8 mouse cellular contexts compared by ENCODE assay signal in genomic region chr9:21033136-21033535, GRCm38 (mm10). TPM values are rescaled to one million over a fixed set of nuclear protein-coding genes. Genes with fewer than 3 reads are reported as not detected.
DNase-seq lines count a peak whose midpoint lies in the region; ATAC-seq and TF ChIP-seq lines count a peak whose summit lies in the region.

No protein-coding gene starts in this region.

- DNase-seq in ES-E14 (ENCODE audit: low read depth, low spot score): peak; percentile 94
- DNase-seq in adrenal gland, postnatal 25 days: peak; percentile 86
- peak; percentile 88 for DNase-seq in heart, postnatal 4 days
- DNase-seq in layer of hippocampus, adult 9-11 months: peak; percentile 83
- DNase-seq in lung, postnatal 14 days: peak; percentile 91
- peak; percentile 87 for DNase-seq in retina, embryonic 14.5 days (ENCODE audit: low spot score)
- DNase-seq in yolk sac, embryonic 10.5 days (ENCODE audit: low spot score): peak; percentile 82

- H3K4me1 ChIP-seq in ES-E14 (ENCODE audit: control insufficient read depth in 2 of 2, insufficient read depth in 2 of 2, low read length in 2 of 2, poor library complexity in 1 of 2): peaks cover 6 to 46% of the 10 kb centered on the region in 2 experiments
- H3K4me1 ChIP-seq in forebrain, embryonic 12.5 days: peaks cover 62% of the 10 kb centered on the region

- peak; percentile 61 for ATAC-seq in forebrain, embryonic 12.5 days (ENCODE audit: low FRiP score)

- H3K27ac ChIP-seq in ES-E14 (ENCODE audit: insufficient read depth, low read depth, low read length, poor library complexity, severe bottlenecking): no peak overlapping the region
- H3K27ac ChIP-seq in forebrain, embryonic 12.5 days: no peak overlapping the region

- H3K4me2 ChIP-seq in forebrain, embryonic 12.5 days: peak overlapping the region; percentile 87

- peaks cover 99% of the 10 kb centered on the region for H3K27me3 ChIP-seq in forebrain, embryonic 12.5 days

- peaks cover 2% of the 10 kb centered on the region; the same call in 1 of the 2 replicates for H3K36me3 ChIP-seq in ES-E14 (ENCODE audit: control insufficient read depth, insufficient read depth, low read length, poor library complexity, severe bottlenecking)
- H3K36me3 ChIP-seq in forebrain, embryonic 12.5 days (replicated peaks): no peaks in the 10 kb centered on the region

- in situ Hi-C loops in ES-E14 (cut with MboI; ENCODE audit: low sequenced_read_pairs in 2 of 2, unreplicated experiment in 2 of 2): no loop called here

- WGBS in forebrain, embryonic 12.5 days: under 1% methylated on average over 34 of the region's 34 CpGs

- peak overlapping the region; percentile 51 for H3K9ac ChIP-seq in ES-E14 (ENCODE audit: insufficient read depth, low read depth, low read length, poor library complexity, severe bottlenecking)
- H3K9ac ChIP-seq in forebrain, embryonic 12.5 days: peak overlapping the region; percentile 38; the same call in 1 of the 2 replicates

- H3K9me3 ChIP-seq in ES-E14 (ENCODE audit: control insufficient read depth, insufficient read depth, low read depth, low read length): no peaks in the 10 kb centered on the region
- no peaks in the 10 kb centered on the region for H3K9me3 ChIP-seq in forebrain, embryonic 12.5 days

- H3K4me3 ChIP-seq in ES-E14 (ENCODE audit: insufficient read depth in 1 of 2, low read depth in 1 of 2, low read length in 2 of 2, poor library complexity in 1 of 2, severe bottlenecking in 1 of 2): peak overlapping the region; percentile 61 to 85
- peak overlapping the region; percentile 46 for H3K4me3 ChIP-seq in forebrain, embryonic 12.5 days (replicated peaks)

TF ChIP-seq in ES-E14, 5 proteins besides CTCF, POLR2A, EP300 and RAD21:
- no peak for TF ChIP-seq ZNF384 (IDR thresholded peaks at IDR 0.05; ENCODE audit: low read depth, low read length)
- TF ChIP-seq MAFK (IDR thresholded peaks at IDR 0.05; ENCODE audit: insufficient read depth, low read depth, low read length): no peak
- no peak for TF ChIP-seq HCFC1 (IDR thresholded peaks at IDR 0.05; ENCODE audit: borderline replicate concordance, insufficient read depth, low read length)
- no peak for TF ChIP-seq CHD2 (IDR thresholded peaks at IDR 0.05; ENCODE audit: low read depth, low read length)
- no peak for TF ChIP-seq ZC3H11A (IDR thresholded peaks at IDR 0.05; ENCODE audit: borderline replicate concordance, low read depth, low read length)
TF ChIP-seq in ES-E14: peak in this region for 0.

RNA-seq across cellular contexts. Expression of gene Icam5, which starts 1.3 kb away (rescaled TPM):
- 1.4 and 1.8 TPM in 2 replicates for total RNA-seq in ES-E14 (2012; rRNA removed)
- 0.43 and 0.49 TPM in 2 replicates for total RNA-seq in adrenal gland, postnatal 25 days (2021)
- 0.13 TPM in 2 replicates for polyA plus RNA-seq in forebrain, embryonic 12.5 days (2016; fragmentation: Nextera tagmentation; extraction: Ambion mirVana)
- total RNA-seq in heart, postnatal 4 days (2021): not detected

RNA-seq across cellular contexts. Expression of gene Icam4, which starts 4.0 kb away (rescaled TPM):
- total RNA-seq in ES-E14 (2012; rRNA removed): 1.5 and 3.1 TPM in 2 replicates
- 1.6 and 1.9 TPM in 2 replicates for total RNA-seq in adrenal gland, postnatal 25 days (2021)
- 1.5 and 1.9 TPM in 2 replicates for polyA plus RNA-seq in forebrain, embryonic 12.5 days (2016; fragmentation: Nextera tagmentation; extraction: Ambion mirVana)
- under 1 TPM; 0.27 to 0.93 TPM for total RNA-seq in heart, postnatal 4 days (2021)

RNA-seq across cellular contexts. Expression of gene Icam1, which starts 17.4 kb away (rescaled TPM):
- 153 and 310 TPM in 2 replicates for total RNA-seq in ES-E14 (2012; rRNA removed)
- 6.5 and 8.9 TPM in 2 replicates for total RNA-seq in adrenal gland, postnatal 25 days (2021)
- 3.7 and 3.8 TPM in 2 replicates for polyA plus RNA-seq in forebrain, embryonic 12.5 days (2016; fragmentation: Nextera tagmentation; extraction: Ambion mirVana)
- 1 to 10 TPM; 8.0 to 8.5 TPM for total RNA-seq in heart, postnatal 4 days (2021)

RNA-seq across cellular contexts. Expression of gene Mrpl4, which starts 30.6 kb away (rescaled TPM):
- 80.8 and 89.5 TPM in 2 replicates for total RNA-seq in ES-E14 (2012; rRNA removed)
- 113 and 122 TPM in 2 replicates for total RNA-seq in adrenal gland, postnatal 25 days (2021)
- polyA plus RNA-seq in forebrain, embryonic 12.5 days (2016; fragmentation: Nextera tagmentation; extraction: Ambion mirVana): 110 and 111 TPM in 2 replicates
- 10 to 100 TPM; 85.7 to 98.0 TPM for total RNA-seq in heart, postnatal 4 days (2021)

RNA-seq across cellular contexts. Expression of gene Zglp1, which starts 33.8 kb away (rescaled TPM):
- 1.3 and 2.0 TPM in 2 replicates for total RNA-seq in ES-E14 (2012; rRNA removed)
- total RNA-seq in adrenal gland, postnatal 25 days (2021): not detected in 2 replicates
- polyA plus RNA-seq in forebrain, embryonic 12.5 days (2016; fragmentation: Nextera tagmentation; extraction: Ambion mirVana): 0.79 and 2.7 TPM in 2 replicates
- total RNA-seq in heart, postnatal 4 days (2021): not detected

Comparison
In these comparisons a context has a peak if more than half of its experiments do, and no peak if none do; other contexts are left out.
1. RNA of gene Icam1, which starts 17.4 kb away (total RNA-seq): 153 to 310 TPM in ES-E14; 6.5 to 8.9 TPM in adrenal gland, postnatal 25 days and 8.0 to 8.5 TPM in heart, postnatal 4 days; every median in the first group is over 10 times any median in the second.
2. Peak in every context shown above with its lines, with median percentiles within 50 percentile points of each other: DNase-seq.